Mouse (Mus musculus) ovary, postnatal 14 days (tissue): Measurements from ENCODE around the gene Glra1.
"Not testable (repeated sequence)": the region's sequence is repeated elsewhere in the genome, so short reads cannot be mapped to it uniquely, and the experiment has no call there.

Experiments
- DNase-seq: peaks from one replicate; pipeline ENCODE4 v3.0.0; 2022; ENCODE audit warnings: low spot score

Gene Glra1

DNA sequence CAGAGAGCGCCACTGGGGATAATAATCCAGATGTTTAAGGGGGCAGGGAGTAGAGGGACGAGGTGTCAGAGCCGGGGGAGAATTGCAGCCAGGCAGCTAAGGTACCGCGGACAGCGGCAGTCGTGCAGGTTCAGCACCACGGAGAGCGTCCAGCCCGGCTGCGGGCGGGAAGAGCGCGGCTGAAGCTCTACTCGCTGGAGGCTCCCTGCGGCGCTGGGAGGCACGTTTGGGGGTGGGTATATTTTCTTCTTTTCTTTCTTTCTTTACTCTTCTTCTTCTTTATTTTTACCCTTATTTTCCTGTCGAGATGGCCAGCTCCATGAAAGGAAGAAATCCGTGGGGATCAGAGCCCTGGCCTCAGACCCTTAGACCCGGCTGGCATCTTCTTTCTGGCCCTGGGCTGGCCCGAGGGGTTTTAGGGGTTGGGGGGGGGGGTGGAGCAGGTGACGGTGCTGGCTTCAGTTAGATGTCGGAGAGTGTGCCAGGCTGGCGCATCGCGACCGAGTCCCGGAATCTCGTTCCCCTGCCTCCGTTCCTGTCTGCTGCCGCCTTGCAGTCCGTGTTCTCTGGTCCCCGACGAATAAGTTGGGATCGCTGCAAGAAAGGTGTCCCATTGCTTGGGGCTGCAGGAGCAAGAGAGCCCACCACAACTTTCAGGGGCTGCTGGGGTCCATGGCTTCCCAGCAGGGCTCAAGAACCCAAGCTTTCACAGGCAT is at the start of gene Glra1:
TSS of gene Glra1 (minus strand) at position 391 of the 716 bp plus-strand sequence.
- peak; percentile 86 for DNase-seq

DNA sequence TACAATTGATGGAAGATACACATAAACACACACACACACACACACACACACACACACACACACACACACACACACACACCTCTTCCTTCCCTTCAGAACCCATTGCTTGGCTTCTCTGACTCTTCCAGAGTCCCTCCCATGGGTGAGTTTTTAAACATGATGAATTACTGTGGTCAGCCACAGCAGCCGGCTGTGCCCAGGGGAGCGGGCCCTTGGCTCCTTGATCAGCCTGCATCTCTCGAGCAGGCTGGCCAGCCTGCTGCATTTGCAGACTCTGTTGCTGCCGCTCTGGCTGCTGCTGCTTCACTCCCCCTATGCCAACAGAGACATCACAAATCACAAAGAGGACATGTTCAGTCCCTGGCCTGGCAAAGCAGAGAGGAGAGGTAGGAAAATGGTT is 29.0 kb upstream of the Glra1 start:
- DNase-seq = no peak

DNA sequence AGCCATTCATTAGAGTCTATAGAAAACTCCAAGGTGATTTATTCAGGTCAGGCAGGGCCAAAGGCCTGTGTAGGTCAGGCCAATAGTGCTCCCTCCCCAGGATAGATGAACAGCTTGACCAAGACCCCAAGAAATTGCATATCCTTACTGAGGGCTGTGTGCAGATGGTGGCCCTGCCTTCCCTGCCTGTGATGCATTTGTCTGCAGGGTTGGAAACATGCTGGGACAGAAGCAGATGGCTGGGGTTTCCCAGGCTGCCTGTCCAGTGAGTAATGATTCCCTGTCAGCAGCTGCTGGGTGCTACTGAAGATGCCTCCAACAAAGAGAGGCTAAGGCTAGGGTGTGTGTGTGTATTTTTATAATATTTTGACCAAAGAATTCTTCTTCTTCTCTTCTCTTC is 25.9 kb upstream of the Glra1 start:
- DNase-seq = no peak

DNA sequence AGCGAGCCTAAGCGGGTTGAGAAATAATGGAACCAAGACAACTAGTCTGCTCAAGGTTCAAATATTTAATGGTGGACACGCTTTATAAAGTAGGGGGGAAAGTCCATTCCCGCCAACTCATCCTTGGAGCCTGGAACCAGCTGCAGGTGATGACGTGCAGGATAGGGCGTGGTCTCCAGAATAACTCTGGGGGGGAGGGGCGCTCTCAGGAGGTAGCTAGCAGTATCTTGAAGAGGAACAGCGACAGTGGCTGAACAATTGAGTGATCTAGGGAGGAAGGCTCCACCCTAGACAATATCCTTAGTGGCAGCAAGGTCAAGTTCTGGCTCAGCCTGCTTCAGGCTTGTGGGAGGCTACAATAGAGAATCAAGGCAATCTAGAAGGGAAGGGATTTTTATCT is 6.6 kb upstream of the Glra1 start:
- DNase-seq = not testable (repeated sequence)

DNA sequence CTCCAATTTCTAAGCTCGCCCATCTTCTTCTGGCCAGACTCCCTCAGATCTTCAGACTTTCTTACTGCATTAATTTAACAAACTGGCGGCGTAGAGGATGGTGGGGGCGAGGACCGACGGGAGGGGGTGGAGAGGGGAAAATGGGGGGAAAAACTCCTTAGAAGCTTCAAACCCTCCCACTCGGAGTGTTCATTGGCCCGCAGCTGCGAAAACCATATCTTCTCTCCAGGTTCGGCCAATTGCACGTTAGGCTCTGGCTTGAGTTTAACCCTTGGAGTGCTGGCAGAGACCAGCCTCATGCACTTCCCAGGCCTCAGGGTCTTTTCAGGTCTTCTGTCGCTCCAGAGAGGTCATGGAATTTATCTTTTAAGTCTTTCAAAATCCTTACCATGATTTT is 524 bp upstream of the Glra1 start:
- no peak for DNase-seq

DNA sequence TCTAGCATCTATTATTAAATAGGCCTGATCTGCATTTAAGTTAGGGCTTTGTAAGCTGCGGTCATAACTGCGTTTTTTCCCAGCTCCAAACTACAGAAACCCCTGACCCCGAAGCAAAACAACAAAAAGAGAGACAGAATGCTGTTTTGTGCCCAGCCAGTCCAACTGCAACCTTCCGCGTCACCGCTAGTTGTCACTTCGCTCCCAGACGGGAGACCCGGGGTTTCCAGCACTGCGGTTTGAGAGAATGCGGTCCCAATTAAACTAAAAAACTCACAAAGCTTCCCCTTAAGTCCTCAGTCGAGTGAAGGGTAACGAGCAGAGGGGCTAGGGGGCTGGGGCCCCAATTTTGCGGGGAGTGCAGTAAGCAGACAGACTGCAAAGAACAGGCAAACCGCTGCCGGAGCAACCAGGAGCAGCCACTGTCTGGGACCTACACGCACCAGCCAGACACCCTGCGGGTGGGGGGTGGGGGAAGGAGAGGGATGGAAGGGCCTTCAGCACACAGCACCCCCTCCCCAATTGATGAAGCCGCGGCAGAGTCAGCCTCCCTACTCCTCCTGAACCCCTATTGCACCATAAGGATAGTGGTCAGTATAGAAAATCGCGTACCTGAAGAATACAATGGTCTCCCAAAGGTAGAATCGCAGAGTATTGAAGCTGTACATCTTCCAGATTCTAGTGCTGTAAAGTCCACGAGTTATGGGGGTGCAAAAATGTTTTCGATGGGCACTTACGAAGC is 761 bp downstream of the Glra1 start:
- no peak for DNase-seq

DNA sequence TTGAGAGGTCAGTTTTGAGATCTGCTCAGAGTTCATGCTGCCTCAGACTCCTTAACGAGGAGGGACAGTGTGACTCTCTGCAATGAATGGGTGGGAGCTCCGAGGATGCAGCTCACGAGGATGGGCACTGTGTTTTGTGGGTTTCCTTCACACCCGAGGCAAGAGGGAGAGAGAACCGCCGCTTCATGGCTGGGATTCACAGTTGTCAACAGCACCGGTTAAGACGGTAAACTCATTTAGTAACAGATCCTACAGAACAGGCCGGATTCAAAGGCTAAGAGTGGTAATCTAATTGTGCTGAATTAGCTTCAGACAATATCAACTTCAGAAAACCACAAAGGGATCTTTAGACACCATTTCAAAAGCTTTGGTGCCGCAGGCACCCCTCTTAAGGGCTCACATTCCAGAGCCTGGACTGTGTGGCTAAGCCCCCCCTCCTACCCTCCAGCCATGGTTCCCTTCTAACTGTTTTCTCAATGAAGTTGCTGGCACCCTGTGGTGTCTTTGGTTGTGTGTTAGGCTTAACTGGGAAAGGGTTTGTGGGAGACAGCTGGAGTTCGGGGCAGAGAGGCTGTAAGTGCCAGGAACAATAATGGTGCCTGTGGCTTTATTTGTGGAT is 6.4 kb downstream of the Glra1 start:
- DNase-seq = no peak

DNA sequence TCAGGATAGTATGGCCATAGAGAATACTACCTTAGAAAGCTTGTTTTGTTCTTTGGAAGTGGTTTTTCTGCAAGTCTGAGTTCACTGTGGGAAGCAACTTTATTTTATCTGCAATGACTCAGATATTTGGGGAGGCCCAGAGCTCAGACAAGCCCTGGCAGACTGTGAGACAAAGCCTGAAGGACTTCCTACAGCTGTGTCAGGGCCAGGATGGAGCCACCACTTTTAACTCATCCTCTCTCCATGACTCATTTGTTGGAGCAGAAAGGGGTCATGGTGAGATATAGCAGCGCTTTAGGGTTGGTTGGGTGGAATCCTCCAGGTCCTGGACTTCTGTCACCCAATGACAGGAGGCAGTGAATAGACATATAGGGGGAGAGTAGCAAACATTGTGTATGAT is 12.3 kb downstream of the Glra1 start:
- no peak for DNase-seq

DNA sequence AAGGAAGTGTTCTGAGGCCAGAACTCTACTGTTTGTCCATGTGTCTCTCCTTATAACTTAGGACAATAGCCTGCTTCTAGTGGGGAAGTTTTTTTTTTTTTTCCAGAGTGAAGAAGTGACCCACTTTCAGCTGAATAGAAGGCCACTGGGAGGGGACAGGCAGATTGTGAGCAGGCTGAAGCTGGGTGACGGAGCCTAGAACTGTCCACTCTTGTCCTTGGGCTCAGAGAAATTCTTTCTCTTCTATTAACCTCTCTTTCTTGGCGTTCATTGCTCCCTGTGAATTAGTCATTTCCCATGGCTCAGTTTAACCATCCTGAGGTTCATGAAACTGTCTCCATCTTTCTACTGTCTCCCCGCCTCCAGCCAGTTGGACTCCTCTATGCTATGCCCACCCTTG is 13.6 kb downstream of the Glra1 start:
- no peak for DNase-seq

DNA sequence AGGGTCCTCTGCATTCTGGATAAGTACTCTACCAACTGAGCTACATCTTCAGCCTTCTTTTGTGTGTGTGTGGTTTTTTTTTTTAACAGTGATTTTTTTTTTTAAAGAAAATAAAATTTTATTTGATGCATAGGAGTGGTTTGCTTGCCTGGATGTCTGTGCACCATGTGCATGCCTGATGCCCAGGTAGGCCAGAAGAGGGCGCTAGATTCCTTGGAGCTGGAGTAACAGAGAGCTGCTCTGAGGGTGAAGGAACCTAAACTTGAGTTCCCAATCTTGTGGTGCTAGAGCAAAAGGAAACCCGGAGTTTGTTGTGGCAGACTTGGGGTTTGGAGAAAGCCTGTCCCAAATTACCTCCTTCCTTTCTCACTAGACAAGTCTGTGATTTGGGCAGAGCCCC is 16.8 kb downstream of the Glra1 start:
- no peak for DNase-seq

DNA sequence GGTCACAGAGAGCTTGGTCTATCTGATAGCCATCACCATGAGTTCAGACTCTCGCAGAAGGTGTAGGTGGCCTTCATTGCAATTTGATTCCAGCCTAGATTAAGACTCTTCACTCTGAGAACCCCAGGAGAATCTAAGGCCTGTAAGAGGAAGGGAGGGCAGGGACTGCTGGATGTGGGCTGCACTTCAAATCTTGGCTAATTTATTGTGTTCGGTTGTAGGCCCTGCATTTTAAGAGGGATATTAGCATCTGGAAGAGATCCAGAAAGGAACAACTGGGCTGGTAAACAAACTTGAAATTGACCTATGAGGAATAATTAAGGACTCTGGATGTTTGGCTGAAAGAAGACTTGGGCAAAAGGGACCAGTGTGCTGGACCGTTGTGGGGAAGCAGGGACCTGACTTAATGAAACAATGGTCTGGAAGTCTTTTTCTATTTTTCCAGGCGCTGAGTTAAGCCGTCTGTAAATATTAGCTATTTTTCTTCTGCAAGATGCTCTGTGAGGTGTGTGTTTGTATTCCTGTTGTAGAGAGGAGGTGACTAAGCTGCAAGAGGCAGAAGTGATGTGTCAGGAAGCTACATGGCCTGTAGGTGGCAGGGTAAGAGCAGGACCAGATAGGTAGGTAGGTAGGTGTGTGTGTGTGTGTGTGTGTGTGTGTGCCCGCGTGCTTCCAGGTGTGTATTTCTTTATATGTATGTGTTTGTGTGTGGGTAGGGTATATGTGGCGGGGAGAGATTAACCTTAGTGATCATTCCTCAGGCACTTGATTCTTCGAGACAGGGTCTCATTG is 18.4 kb downstream of the Glra1 start:
- DNase-seq = no peak

DNA sequence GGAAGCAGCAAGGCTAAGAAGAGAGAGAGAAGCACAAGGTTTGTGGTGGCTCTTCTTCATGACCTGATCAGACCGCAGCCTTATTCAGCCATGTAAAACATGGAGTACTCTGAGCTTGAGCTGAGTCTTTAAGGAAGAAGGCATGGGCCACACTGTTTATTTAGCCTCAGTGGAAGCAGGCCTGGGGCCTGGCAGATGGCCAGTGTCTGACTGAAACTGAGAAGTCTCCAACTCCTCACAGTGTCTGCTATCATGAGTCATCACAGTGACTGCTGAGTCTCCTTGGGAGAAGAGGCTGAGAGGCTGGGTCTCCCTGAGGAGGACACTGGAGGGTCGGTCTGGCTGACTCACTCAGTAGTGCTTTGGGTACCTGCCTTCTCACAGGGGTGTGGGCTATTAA is 33.6 kb downstream of the Glra1 start:
- no peak for DNase-seq

DNA sequence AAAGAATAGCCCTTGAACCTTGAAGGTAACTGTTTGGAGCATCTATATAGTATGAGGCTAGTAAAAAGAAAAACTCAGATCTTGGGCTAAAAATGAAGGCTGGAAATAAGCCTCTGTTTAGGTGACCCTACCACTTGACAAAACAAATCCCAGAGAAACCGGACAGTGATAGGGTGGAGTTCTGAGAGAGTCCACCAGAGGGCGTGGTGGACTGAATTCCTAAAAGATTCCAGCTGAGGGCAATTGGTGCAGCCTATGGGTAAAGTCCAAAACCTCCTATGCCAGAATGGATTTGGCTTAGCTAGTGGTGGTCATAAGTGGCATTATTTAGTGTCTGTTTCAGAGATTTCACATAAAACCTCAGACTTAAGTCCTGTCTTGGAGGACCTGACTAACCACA is 36.9 kb downstream of the Glra1 start:
- peak; percentile 6 for DNase-seq

DNA sequence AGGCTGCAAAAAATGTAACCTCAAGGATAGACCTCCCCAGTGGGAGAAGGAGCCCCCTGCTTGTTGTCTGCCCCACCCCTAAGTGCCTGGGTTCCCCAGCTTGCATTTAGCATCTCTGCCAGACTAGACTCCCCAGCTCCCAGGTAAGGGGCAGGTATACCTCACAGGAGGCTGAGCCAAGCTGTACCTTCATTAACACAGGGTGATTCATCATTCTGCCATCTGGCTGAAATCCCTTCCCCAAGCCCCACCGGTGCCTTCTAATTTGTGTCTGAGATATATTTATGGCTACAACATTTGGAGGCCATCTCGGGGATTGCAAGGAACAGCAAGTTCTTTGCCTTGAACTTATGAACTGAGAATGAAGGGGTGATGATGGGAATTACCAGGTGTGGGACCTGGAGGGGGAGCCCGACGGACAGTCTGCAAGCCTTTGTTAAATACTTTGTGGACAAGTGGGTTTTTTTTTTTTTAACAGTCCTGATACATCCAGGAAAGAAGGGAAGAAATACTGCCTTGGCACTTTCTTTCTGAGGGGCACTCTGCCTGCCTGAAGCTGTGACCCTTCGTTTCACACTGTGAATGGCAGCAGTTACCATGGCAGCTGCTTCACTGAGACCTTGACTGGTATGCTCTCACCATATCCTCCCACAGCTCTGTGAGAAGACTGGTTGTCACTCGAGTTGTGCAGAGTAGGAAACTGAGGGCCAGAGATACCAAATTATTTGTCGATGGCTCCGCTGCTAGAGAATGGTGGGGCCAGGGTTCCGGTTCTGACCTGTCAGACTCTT is 41.5 kb downstream of the Glra1 start:
- no peak for DNase-seq

DNA sequence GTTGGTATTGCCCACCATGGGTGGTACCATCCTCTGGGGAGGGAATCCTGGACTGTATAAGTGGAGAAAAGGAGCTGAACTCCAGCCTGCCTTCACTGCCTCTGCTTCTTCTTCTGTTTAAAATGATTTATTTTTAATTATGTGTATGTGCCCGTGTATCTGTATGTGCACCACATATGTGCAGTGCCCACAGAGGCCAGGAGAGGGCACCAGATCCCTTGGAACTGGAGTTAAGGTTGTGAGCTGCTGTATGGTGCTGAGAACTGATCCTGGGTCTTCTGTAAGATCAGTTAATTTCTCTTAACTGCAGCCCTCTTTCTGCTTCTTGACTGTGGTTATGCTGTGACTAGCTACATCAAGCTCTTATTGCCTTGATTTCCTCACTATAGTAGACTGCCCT is 62.3 kb downstream of the Glra1 start:
- no peak for DNase-seq

DNA sequence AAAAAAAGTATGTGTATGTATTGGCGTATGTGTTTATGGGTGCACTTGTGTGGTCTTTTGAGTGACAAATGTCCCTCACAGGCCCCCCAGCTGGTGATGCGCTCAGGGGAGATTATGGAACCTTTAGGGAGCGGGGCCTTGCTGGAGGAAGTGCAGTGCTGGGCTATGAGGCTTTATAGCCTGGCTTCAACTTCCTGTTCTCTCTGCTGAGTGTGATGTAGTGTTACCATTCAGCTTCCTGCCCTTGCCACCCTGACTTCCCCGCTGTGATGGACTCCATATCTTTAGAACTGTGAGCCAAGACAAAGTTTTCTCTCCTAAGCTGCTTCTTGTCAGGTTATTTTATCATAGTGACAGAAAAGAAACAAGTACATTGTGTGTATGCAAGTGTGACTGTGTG is 65.3 kb downstream of the Glra1 start:
- no peak for DNase-seq

DNA sequence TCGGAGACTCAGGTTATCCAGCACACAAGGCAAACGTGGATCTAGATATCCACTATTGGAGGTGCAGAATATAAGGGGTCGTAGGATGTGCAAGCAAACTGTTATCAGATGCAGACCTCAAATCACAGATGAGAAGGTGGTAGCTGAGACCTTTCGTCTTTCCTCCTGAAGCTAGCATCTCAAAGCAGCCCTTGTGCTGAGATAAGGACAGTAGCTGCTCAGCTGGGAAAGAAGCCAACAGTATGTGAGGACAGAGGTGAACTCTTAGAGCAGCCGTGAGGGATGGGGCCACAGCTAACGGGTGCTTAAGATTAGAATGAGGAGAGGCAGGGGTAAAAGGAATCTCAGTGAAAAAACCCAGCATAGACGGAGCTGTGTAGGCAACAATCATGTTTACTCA is 65.9 kb downstream of the Glra1 start:
- DNase-seq = no peak

DNA sequence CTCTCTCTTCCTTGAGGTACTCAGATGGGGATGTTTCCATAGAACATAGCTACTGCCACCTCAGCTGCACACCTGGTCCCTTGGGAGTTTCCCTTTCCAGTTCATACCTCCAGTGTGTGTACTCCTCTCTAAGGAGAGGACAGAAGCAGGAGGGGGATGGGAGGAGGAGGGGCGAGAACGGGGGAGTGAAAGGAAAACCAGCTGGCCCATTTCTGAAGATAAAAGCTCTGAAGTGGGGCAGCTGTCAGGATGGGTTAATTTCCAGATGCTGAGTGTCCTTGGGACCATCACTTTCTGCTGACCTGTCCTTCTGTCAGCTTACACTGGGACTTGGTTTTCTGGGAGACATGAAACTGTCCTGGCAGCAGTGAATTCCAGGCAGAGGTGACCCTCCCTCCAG is 73.2 kb downstream of the Glra1 start:
- DNase-seq = no peak

DNA sequence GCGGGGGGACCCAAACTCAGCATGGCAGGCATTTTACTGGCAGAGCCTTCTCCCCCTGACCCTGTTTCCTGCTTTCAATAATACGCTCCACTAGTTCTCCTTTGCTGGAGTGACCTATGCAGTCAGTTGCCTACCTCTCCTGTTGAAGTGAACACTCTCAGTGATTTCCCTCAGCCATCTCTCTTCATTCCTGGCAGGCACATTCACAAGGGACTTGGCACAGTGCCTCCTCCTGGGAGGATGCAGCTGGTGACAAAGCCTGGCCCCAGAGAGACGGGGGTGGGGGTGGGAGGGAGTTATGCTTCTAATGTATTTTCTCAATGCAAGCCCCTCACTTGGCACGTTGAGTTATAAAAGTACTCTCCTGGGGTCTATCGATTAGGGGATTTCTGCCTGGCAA is 74.6 kb downstream of the Glra1 start:
- peak; percentile 11 for DNase-seq

DNA sequence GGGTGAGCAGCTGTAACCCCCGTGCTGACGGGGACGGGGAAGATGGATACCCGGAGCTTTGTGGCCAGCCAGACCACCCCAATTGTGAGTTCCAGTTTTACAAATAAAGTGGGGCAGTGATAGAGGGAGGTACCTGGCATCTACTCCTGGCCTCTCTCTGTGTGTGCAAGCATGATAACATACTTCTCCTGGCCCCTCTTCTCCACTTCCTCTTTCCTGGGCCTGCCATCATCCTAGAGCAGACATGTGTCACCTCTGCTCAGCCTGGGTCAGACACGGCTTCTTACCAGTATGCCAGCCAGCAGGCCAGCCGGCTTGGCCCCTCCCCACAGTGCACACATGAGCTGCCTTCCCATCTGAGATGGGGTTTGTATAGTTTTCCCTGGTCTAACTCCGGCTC is 77.3 kb downstream of the Glra1 start:
- no peak for DNase-seq

DNA sequence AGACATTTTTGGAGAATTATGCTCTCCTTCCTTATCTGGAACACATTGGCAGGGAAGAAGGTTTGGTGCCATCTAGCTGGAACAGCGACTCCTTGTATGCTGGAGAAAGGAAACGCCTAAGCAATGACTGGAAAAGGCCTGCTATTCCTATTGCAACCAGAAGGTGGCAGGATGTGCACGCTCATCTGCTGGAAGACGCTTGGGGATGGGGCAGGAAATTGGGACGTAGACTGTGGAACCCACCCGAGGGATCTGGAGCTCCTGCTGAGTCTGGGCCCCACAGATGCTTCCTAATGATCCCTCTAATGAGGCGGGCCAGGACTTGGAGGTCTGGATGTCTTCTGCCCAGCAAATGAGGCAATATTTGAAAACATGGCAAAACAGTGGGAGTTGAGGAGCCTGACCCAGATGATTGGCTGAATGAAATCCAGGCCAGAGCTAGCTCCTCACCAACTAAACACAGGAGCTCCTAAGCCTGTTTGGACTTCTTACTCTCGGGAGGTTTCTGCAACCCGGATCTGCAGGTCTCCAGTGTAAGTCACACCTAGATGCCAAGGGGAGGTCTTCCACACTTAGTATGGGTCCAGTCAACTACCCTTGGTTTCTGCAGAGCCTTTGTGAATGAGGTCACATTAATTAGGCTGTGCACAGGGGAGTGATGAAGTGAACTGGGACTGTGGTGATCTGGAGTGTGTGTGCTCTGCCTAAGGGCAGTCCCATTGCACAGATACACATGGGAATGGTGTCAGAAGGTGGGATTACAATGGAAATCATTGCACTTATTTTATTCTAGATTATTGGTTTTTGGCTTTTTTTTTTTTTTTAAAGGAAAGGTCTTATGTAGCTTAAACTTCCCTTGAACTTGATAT is 89.0 kb downstream of the Glra1 start:
- DNase-seq = peak; percentile 63
